In the genomic region with DNA sequence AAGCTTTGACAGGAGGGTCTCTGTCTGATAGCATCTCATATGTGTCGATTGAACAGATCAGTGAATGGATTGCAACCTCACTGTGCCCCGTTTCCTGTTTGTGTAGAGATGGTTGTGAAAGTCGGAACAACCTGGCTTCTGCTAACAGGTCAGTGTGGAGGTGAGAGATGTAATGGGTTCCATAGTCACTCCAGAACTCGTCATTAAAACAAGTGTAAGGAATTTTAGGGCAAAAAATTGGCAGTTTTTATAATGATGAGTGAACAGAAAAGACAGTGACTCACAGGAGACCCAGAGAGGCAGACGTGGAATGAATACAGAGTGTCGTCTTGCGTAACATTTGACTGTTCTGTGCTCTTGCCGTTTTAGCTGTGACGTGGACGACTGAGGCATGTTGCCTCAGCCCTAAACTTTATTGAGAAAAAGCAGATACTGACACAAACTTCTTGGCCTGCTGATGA, we compare ENCODE assay signal across 7 mouse cellular contexts. TPM values are rescaled to one million over a fixed set of nuclear protein-coding genes. Genes with fewer than 3 reads are reported as not detected.
DNase-seq lines count a peak whose midpoint lies in the region; ATAC-seq and TF ChIP-seq lines count a peak whose summit lies in the region.

No protein-coding gene starts in this region.

- peak overlapping the region; percentile 63 for H3K4me2 ChIP-seq in forebrain, embryonic 14.5 days (ENCODE audit: low read length)
- H3K4me2 ChIP-seq in liver, embryonic 11.5 days, result peak overlapping the region; percentile 85

- no peaks in the 10 kb centered on the region for H3K9me3 ChIP-seq in forebrain, embryonic 14.5 days (replicated peaks; ENCODE audit: control insufficient read depth, low read length)
- no peaks in the 10 kb centered on the region for H3K9me3 ChIP-seq in liver, embryonic 11.5 days (ENCODE audit: control insufficient read depth, low read length)

- H3K27ac ChIP-seq in liver, adult 2 months (replicated peaks; ENCODE audit: insufficient read depth, low read depth, low read length), result peak overlapping the region; percentile 85
- no peak overlapping the region for H3K27ac ChIP-seq in forebrain, embryonic 14.5 days (ENCODE audit: low read depth, low read length)
- no peak overlapping the region for H3K27ac ChIP-seq in liver, embryonic 11.5 days (ENCODE audit: low read depth, low read length)

- peaks cover 2% of the 10 kb centered on the region; the same call in 1 of the 2 replicates for H3K36me3 ChIP-seq in liver, adult 2 months (ENCODE audit: control insufficient read depth, insufficient read depth, low read length)
- H3K36me3 ChIP-seq in forebrain, embryonic 14.5 days (ENCODE audit: control insufficient read depth, insufficient read depth, low read length), result 0 out of 2 replicates have a peak, but pooled peaks cover 5% of the 10 kb centered on the region
- H3K36me3 ChIP-seq in liver, embryonic 11.5 days (ENCODE audit: control insufficient read depth, insufficient read depth, low read length), result no peaks in the 10 kb centered on the region

- 3% methylated on average over 10 of the region's 10 CpGs for WGBS in liver, adult 2 months
- WGBS in forebrain, embryonic 14.5 days, result 75% methylated on average over 10 of the region's 10 CpGs
- 48% methylated on average over 10 of the region's 10 CpGs for WGBS in liver, embryonic 11.5 days

- TF ChIP-seq CTCF in liver, adult 2 months (IDR thresholded peaks at IDR 0.05; ENCODE audit: low read depth, low read length), result no peak

- H3K79me2 ChIP-seq in liver, adult 2 months (ENCODE audit: control insufficient read depth, insufficient read depth, low read length), result peaks cover 35% of the 10 kb centered on the region

- TF ChIP-seq POLR2A in liver, adult 2 months (IDR thresholded peaks at IDR 0.05; ENCODE audit: extremely low read depth, insufficient read depth, low read length), result no peak

- H3K27me3 ChIP-seq in liver, adult 2 months (ENCODE audit: control insufficient read depth, insufficient read depth, low read length), result no peaks in the 10 kb centered on the region
- no peaks in the 10 kb centered on the region for H3K27me3 ChIP-seq in forebrain, embryonic 14.5 days (replicated peaks; ENCODE audit: control insufficient read depth, insufficient read depth, low read length)
- H3K27me3 ChIP-seq in liver, embryonic 11.5 days (replicated peaks; ENCODE audit: control insufficient read depth, insufficient read depth, low read length), result no peaks in the 10 kb centered on the region

- DNase-seq in liver, adult 2 months (ENCODE audit: extremely low read depth, low read depth, low spot score), result peak; percentile 86
- DNase-seq in liver, result no peak
- DNase-seq in adrenal gland, postnatal 14 days, result peak; percentile 53
- no peak for DNase-seq in forebrain, embryonic 14.5 days (ENCODE audit: low spot score)
- no peak for DNase-seq in liver, embryonic 11.5 days (ENCODE audit: low spot score)
- peak; percentile 41 to 45 for DNase-seq in monocyte, adult 2 months (ENCODE audit: low read depth in 1 of 2, low spot score in 2 of 2)
- no peak for DNase-seq in testis, postnatal 10 days (ENCODE audit: low spot score)

- H3K4me1 ChIP-seq in liver, adult 2 months (ENCODE audit: control insufficient read depth, insufficient read depth, low read length), result peaks cover 34% of the 10 kb centered on the region
- H3K4me1 ChIP-seq in forebrain, embryonic 14.5 days (ENCODE audit: control insufficient read depth, insufficient read depth, low read length), result peaks cover 18% of the 10 kb centered on the region
- peaks cover 9% of the 10 kb centered on the region; the same call in 1 of the 2 replicates for H3K4me1 ChIP-seq in liver, embryonic 11.5 days (replicated peaks; ENCODE audit: control insufficient read depth, insufficient read depth, low read length)

- peak overlapping the region; percentile 95 for H3K4me3 ChIP-seq in liver, adult 2 months (ENCODE audit: insufficient read depth, low read depth, low read length)
- H3K4me3 ChIP-seq in forebrain, embryonic 14.5 days (ENCODE audit: low read depth, low read length), result peak overlapping the region; percentile 87
- H3K4me3 ChIP-seq in liver, embryonic 11.5 days (ENCODE audit: low read depth, low read length), result no peak overlapping the region; the same call in 1 of the 2 replicates

- peak overlapping the region; percentile 71 for H3K9ac ChIP-seq in liver, adult 2 months (ENCODE audit: low read depth, low read length)
- H3K9ac ChIP-seq in forebrain, embryonic 14.5 days (ENCODE audit: low read length), result peak overlapping the region; percentile 52
- no peak overlapping the region for H3K9ac ChIP-seq in liver, embryonic 11.5 days (ENCODE audit: low read depth, low read length)

- ATAC-seq in forebrain, embryonic 14.5 days, result no peak
- no peak for ATAC-seq in liver, embryonic 11.5 days (replicated peaks; ENCODE audit: low FRiP score)

RNA-seq across cellular contexts. Expression of gene Pxk, which starts 1.6 kb away (rescaled TPM):
- 13.6 and 18.4 TPM in 2 replicates for total RNA-seq in liver, adult 2 months (2014; rRNA removed)
- polyA plus RNA-seq in liver, adult 2 months (2012; rRNA removed), result 14.1 and 17.5 TPM in 2 replicates
- total RNA-seq in adrenal gland, postnatal 14 days (2021), result 54.8 and 61.4 TPM in 2 replicates
- 42.8 and 48.3 TPM in 2 replicates for polyA plus RNA-seq in forebrain, embryonic 14.5 days (2014; fragmentation: Nextera tagmentation; extraction: Ambion mirVana)
- 18.5 and 19.1 TPM in 2 replicates for polyA plus RNA-seq in liver, embryonic 11.5 days (2014; fragmentation: Nextera tagmentation; extraction: Ambion mirVana)

RNA-seq across cellular contexts. Expression of gene Rpp14, which starts 19.4 kb away (rescaled TPM):
- total RNA-seq in liver, adult 2 months (2014; rRNA removed), result 18.8 and 19.5 TPM in 2 replicates
- 5.4 and 6.9 TPM in 2 replicates for polyA plus RNA-seq in liver, adult 2 months (2012; rRNA removed)
- total RNA-seq in adrenal gland, postnatal 14 days (2021), result 35.8 and 37.1 TPM in 2 replicates
- polyA plus RNA-seq in forebrain, embryonic 14.5 days (2014; fragmentation: Nextera tagmentation; extraction: Ambion mirVana), result 58.3 and 65.1 TPM in 2 replicates
- 74.7 and 77.4 TPM in 2 replicates for polyA plus RNA-seq in liver, embryonic 11.5 days (2014; fragmentation: Nextera tagmentation; extraction: Ambion mirVana)

Comparison
In these comparisons a context has a peak if more than half of its experiments do, and no peak if none do; other contexts are left out.
1. DNase-seq: peak in liver, adult 2 months (single experiment), adrenal gland, postnatal 14 days (single experiment) and monocyte, adult 2 months (2 of 2); none in liver (single experiment), forebrain, embryonic 14.5 days (single experiment), liver, embryonic 11.5 days (single experiment) and testis, postnatal 10 days (single experiment).